Mouse (Mus musculus): ENCODE results near the gene Oxt.

GRCm38 (mm10) chr2:130613091-130613490, 37.1 kb downstream of the Oxt start:
- TF ChIP-seq POLR2A (IDR thresholded peaks at IDR 0.05; ENCODE audit: borderline replicate concordance, insufficient read depth, low read length) (no peak), CTCF (IDR thresholded peaks at IDR 0.05; ENCODE audit: borderline replicate concordance, insufficient read depth, low read depth, low read length) (peak; percentile 65)
